21 mouse cellular contexts compared by ENCODE assay signal in the genomic region with DNA sequence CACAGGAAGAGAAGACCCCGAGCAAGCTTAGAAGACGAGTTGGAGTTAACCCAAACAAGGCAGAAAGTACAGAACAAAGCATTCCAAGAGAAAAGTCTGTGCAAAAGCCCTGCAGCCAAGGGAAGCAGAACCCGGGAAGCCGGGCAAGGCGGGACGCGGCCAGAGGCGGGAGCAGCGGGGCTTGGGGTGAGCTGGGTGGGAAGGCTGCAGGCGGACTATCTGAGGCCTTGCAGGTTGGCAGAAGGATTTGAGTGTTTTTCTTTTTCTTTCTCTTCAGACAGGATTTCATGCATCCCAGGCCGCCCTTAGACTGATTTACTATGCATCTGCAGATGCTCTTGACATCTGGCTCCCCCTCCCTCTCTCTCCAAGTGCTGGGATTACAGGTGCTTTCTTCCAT. TPM values are rescaled to one million over a fixed set of nuclear protein-coding genes. Genes with fewer than 3 reads are reported as not detected.
DNase-seq lines count a peak whose midpoint lies in the region; ATAC-seq and TF ChIP-seq lines count a peak whose summit lies in the region.
"Had no signal": no experiment of that assay in that cellular context is flagged by ENCODE, and none has a peak within 500 bp of the region (broad histone marks: within the 10 kb centered on the region; RNA-seq: fewer than 3 reads in every experiment).

No protein-coding gene starts in this region.

- no peak for ATAC-seq in midbrain, embryonic 11.5 days (ENCODE audit: low FRiP score)
- no peak for ATAC-seq in midbrain, embryonic 13.5 days
- ATAC-seq in embryonic facial prominence, embryonic 11.5 days (replicated peaks; ENCODE audit: insufficient number of reproducible peaks, low FRiP score, low TSS enrichment, low read depth) = no peak

- no peak overlapping the region for H3K4me3 ChIP-seq in gastrocnemius, adult 2 months
- no peak overlapping the region for H3K4me3 ChIP-seq in midbrain, embryonic 11.5 days (ENCODE audit: low read depth, low read length)
- H3K4me3 ChIP-seq in midbrain, embryonic 13.5 days (replicated peaks) = no peak overlapping the region
- no peak overlapping the region for H3K4me3 ChIP-seq in embryonic facial prominence, embryonic 11.5 days (ENCODE audit: low read depth, low read length)
- H3K4me3 ChIP-seq: erythroblast, embryonic 14.5 days; heart, adult 2 months; heart, embryonic 13.5 days; limb, embryonic 13.5 days; lung, embryonic 15.5 days; megakaryocyte, embryonic 14.5 days; neural tube, embryonic 15.5 days; stomach, embryonic 15.5 days had no signal

- no peaks in the 10 kb centered on the region for H3K27me3 ChIP-seq in midbrain, embryonic 11.5 days (ENCODE audit: control insufficient read depth, insufficient read depth, low read length)
- no peaks in the 10 kb centered on the region for H3K27me3 ChIP-seq in midbrain, embryonic 13.5 days
- no peaks in the 10 kb centered on the region for H3K27me3 ChIP-seq in embryonic facial prominence, embryonic 11.5 days (ENCODE audit: control insufficient read depth, insufficient read depth, low read length)
- H3K27me3 ChIP-seq: heart, embryonic 13.5 days; lung, embryonic 15.5 days; neural tube, embryonic 15.5 days; stomach, embryonic 15.5 days had no signal

- intact Hi-C loops in gastrocnemius, adult 2 months (cut with DNase I) = loop anchor here (2.0 kb wide), 2 partner anchors 100 to 156 kb away; no protein-coding TSS in a partner anchor
- intact Hi-C loops in gastrocnemius, postnatal 14 days (cut with DNase I; ENCODE audit: low total_unique reads) = loop anchor here (2.0 to 10.0 kb wide), 3 partner anchors 49 to 152 kb away; no protein-coding TSS in a partner anchor

- H3K27ac ChIP-seq in gastrocnemius, adult 2 months = peak overlapping the region; percentile 92; the same call in 1 of the 2 replicates
- peak overlapping the region; percentile 16 for H3K27ac ChIP-seq in midbrain, embryonic 11.5 days (ENCODE audit: low read depth, low read length)
- no peak overlapping the region for H3K27ac ChIP-seq in midbrain, embryonic 13.5 days
- no peak overlapping the region for H3K27ac ChIP-seq in embryonic facial prominence, embryonic 11.5 days (replicated peaks; ENCODE audit: low read depth, low read length)
- H3K27ac ChIP-seq: heart, embryonic 13.5 days; limb, embryonic 13.5 days; lung, embryonic 15.5 days; neural tube, embryonic 15.5 days; stomach, embryonic 15.5 days had no signal

- H3K4me1 ChIP-seq in midbrain, embryonic 11.5 days (ENCODE audit: control insufficient read depth, insufficient read depth, low read length) = peaks cover 8% of the 10 kb centered on the region; the same call in 1 of the 2 replicates
- peaks cover 51% of the 10 kb centered on the region for H3K4me1 ChIP-seq in midbrain, embryonic 13.5 days (replicated peaks)
- peaks cover 4% of the 10 kb centered on the region for H3K4me1 ChIP-seq in embryonic facial prominence, embryonic 11.5 days (ENCODE audit: control insufficient read depth, insufficient read depth, low read length)
- H3K4me1 ChIP-seq: stomach, embryonic 15.5 days had no signal

- no peaks in the 10 kb centered on the region for H3K36me3 ChIP-seq in midbrain, embryonic 11.5 days (ENCODE audit: control insufficient read depth, insufficient read depth, low read length)
- H3K36me3 ChIP-seq in midbrain, embryonic 13.5 days = no peaks in the 10 kb centered on the region
- H3K36me3 ChIP-seq in embryonic facial prominence, embryonic 11.5 days (replicated peaks; ENCODE audit: control insufficient read depth, insufficient read depth, low read depth, low read length) = no peaks in the 10 kb centered on the region
- H3K36me3 ChIP-seq: heart, embryonic 13.5 days; limb, embryonic 13.5 days; lung, embryonic 15.5 days; neural tube, embryonic 15.5 days; stomach, embryonic 15.5 days had no signal

- H3K9me3 ChIP-seq in midbrain, embryonic 11.5 days (ENCODE audit: control insufficient read depth, low read length) = no peaks in the 10 kb centered on the region
- H3K9me3 ChIP-seq in midbrain, embryonic 13.5 days = no peaks in the 10 kb centered on the region
- H3K9me3 ChIP-seq in embryonic facial prominence, embryonic 11.5 days (replicated peaks; ENCODE audit: control insufficient read depth, low read length) = no peaks in the 10 kb centered on the region
- H3K9me3 ChIP-seq: heart, embryonic 13.5 days; limb, embryonic 13.5 days; lung, embryonic 15.5 days; megakaryocyte, embryonic 14.5 days; neural tube, embryonic 15.5 days; stomach, embryonic 15.5 days had no signal

- no peak for DNase-seq in gastrocnemius, adult 2 months
- DNase-seq in gastrocnemius, postnatal 14 days = no peak
- DNase-seq in midbrain, embryonic 11.5 days (ENCODE audit: low spot score, missing footprints) = no peak
- peak; percentile 34 for DNase-seq in embryonic facial prominence, embryonic 11.5 days (ENCODE audit: low spot score)
- DNase-seq in mesoderm, embryonic 11.5 days (ENCODE audit: low read depth, low spot score) = peak; percentile 22
- DNase-seq in ovary, postnatal 36 days (ENCODE audit: low spot score) = no peak

- WGBS in midbrain, embryonic 11.5 days = 72% methylated on average over 11 of the region's 11 CpGs
- WGBS in midbrain, embryonic 13.5 days = 71% methylated on average over 11 of the region's 11 CpGs
- WGBS in embryonic facial prominence, embryonic 11.5 days = 67% methylated on average over 11 of the region's 11 CpGs

- no peak overlapping the region for H3K9ac ChIP-seq in midbrain, embryonic 11.5 days (ENCODE audit: low read length)
- no peak overlapping the region for H3K9ac ChIP-seq in midbrain, embryonic 13.5 days (replicated peaks)
- H3K9ac ChIP-seq in embryonic facial prominence, embryonic 11.5 days (replicated peaks; ENCODE audit: low read length) = no peak overlapping the region
- H3K9ac ChIP-seq: heart, embryonic 13.5 days; limb, embryonic 13.5 days; lung, embryonic 15.5 days; neural tube, embryonic 15.5 days; stomach, embryonic 15.5 days had no signal

- no peak overlapping the region for H3K4me2 ChIP-seq in midbrain, embryonic 11.5 days
- no peak overlapping the region for H3K4me2 ChIP-seq in midbrain, embryonic 13.5 days (replicated peaks)
- no peak overlapping the region for H3K4me2 ChIP-seq in embryonic facial prominence, embryonic 11.5 days (ENCODE audit: low read depth, low read length)
- H3K4me2 ChIP-seq: heart, embryonic 13.5 days; limb, embryonic 13.5 days; liver, embryonic 11.5 days; lung, embryonic 15.5 days; neural tube, embryonic 15.5 days; stomach, embryonic 15.5 days had no signal

- no peak for TF ChIP-seq CTCF in gastrocnemius, adult 2 months (IDR thresholded peaks at IDR 0.05)

RNA-seq across cellular contexts. Expression of a gene that starts 16.2 kb away (rescaled TPM):
- total RNA-seq in gastrocnemius, adult 2 months (2021) = 10 to 100 TPM; 18.0 to 24.3 TPM
- 10 to 100 TPM; 16.2 to 17.1 TPM for total RNA-seq in gastrocnemius, postnatal 14 days (2021)
- 8.5 and 8.8 TPM in 2 replicates for polyA plus RNA-seq in midbrain, embryonic 11.5 days (2014; fragmentation: Nextera tagmentation; extraction: Ambion mirVana)
- polyA plus RNA-seq in midbrain, embryonic 13.5 days (2015; fragmentation: Nextera tagmentation; extraction: Ambion mirVana) = 13.1 and 18.8 TPM in 2 replicates
- 2.3 and 4.3 TPM in 2 replicates for polyA plus RNA-seq in embryonic facial prominence, embryonic 11.5 days (2014; fragmentation: Nextera tagmentation; extraction: Ambion mirVana)

RNA-seq across cellular contexts. Expression of a gene that starts 16.5 kb away (rescaled TPM):
- under 1 TPM; 0.56 to 0.59 TPM for total RNA-seq in gastrocnemius, adult 2 months (2021)
- under 1 TPM; 0.47 to 0.58 TPM for total RNA-seq in gastrocnemius, postnatal 14 days (2021)
- 1.7 and 1.9 TPM in 2 replicates for polyA plus RNA-seq in midbrain, embryonic 11.5 days (2014; fragmentation: Nextera tagmentation; extraction: Ambion mirVana)
- 2.4 and 2.7 TPM in 2 replicates for polyA plus RNA-seq in midbrain, embryonic 13.5 days (2015; fragmentation: Nextera tagmentation; extraction: Ambion mirVana)
- polyA plus RNA-seq in embryonic facial prominence, embryonic 11.5 days (2014; fragmentation: Nextera tagmentation; extraction: Ambion mirVana) = 0.21 and 1.5 TPM in 2 replicates
- total RNA-seq: adrenal gland, adult 18-20 months; gastrocnemius, postnatal 36 days; hematopoietic stem cell, adult 5-6 weeks had no signal
- polyA plus RNA-seq: CD4-positive, CD25-positive, alpha-beta regulatory T cell, adult 4 months; erythroblast, embryonic 14.5 days had no signal

RNA-seq across cellular contexts. Expression of a gene that starts 36.0 kb away (rescaled TPM):
- total RNA-seq in gastrocnemius, adult 2 months (2021) = under 1 TPM in 1 of 2 experiments, not detected in 1; 0.67 TPM
- total RNA-seq in gastrocnemius, postnatal 14 days (2021) = under 1 TPM in 1 of 2 experiments, not detected in 1; 0.37 TPM
- 3.6 and 4.6 TPM in 2 replicates for polyA plus RNA-seq in midbrain, embryonic 11.5 days (2014; fragmentation: Nextera tagmentation; extraction: Ambion mirVana)
- 8.3 and 8.5 TPM in 2 replicates for polyA plus RNA-seq in midbrain, embryonic 13.5 days (2015; fragmentation: Nextera tagmentation; extraction: Ambion mirVana)
- polyA plus RNA-seq in embryonic facial prominence, embryonic 11.5 days (2014; fragmentation: Nextera tagmentation; extraction: Ambion mirVana) = 6.3 and 6.4 TPM in 2 replicates
- total RNA-seq: heart, adult 2 months; hematopoietic stem cell, adult 5-6 weeks had no signal
- polyA plus RNA-seq: CD4-positive, CD25-positive, alpha-beta regulatory T cell, adult 4 months; erythroblast, embryonic 14.5 days; liver, embryonic 16.5 days had no signal

RNA-seq across cellular contexts. Expression of a gene that starts 50.2 kb away (rescaled TPM):
- total RNA-seq in gastrocnemius, adult 2 months (2021) = 10 to 100 TPM; 75.0 to 87.5 TPM
- total RNA-seq in gastrocnemius, postnatal 14 days (2021) = 10 to 100 TPM; 60.1 to 60.8 TPM
- 6.9 and 7.6 TPM in 2 replicates for polyA plus RNA-seq in midbrain, embryonic 11.5 days (2014; fragmentation: Nextera tagmentation; extraction: Ambion mirVana)
- polyA plus RNA-seq in midbrain, embryonic 13.5 days (2015; fragmentation: Nextera tagmentation; extraction: Ambion mirVana) = 5.5 and 5.7 TPM in 2 replicates
- polyA plus RNA-seq in embryonic facial prominence, embryonic 11.5 days (2014; fragmentation: Nextera tagmentation; extraction: Ambion mirVana) = 9.7 and 11.4 TPM in 2 replicates
- polyA plus RNA-seq: CD4-positive, CD25-positive, alpha-beta regulatory T cell, adult 4 months; erythroblast, embryonic 14.5 days had no signal

Comparison
In these comparisons a context has a peak if more than half of its experiments do, and no peak if none do; other contexts are left out.
1. H3K27ac ChIP-seq: peak in gastrocnemius, adult 2 months (single experiment) and midbrain, embryonic 11.5 days (single experiment); none in midbrain, embryonic 13.5 days (single experiment) and embryonic facial prominence, embryonic 11.5 days (single experiment).
2. DNase-seq: peak in embryonic facial prominence, embryonic 11.5 days (single experiment) and mesoderm, embryonic 11.5 days (single experiment); none in gastrocnemius, adult 2 months (single experiment), gastrocnemius, postnatal 14 days (single experiment), midbrain, embryonic 11.5 days (single experiment) and ovary, postnatal 36 days (single experiment).